Mouse (Mus musculus) liver, adult 2 months (tissue): Measurements from ENCODE around the gene Fam83f.

ENCODE experiments used
- CTCF ChIP-seq: fragments of 200-500 bp; IDR thresholded peaks from 2 replicates; pipeline ENCODE4 v1.5.1; 2011; ENCODE audit warnings: low read depth, low read length, control low read depth
- POLR2A ChIP-seq: fragments of 200-500 bp; IDR thresholded peaks from 2 replicates; pipeline ENCODE4 v1.6.1; 2011; ENCODE audit warnings: low read length, control low read depth; ENCODE audit not compliant: insufficient read depth; ENCODE audit errors: extremely low read depth

DNA sequence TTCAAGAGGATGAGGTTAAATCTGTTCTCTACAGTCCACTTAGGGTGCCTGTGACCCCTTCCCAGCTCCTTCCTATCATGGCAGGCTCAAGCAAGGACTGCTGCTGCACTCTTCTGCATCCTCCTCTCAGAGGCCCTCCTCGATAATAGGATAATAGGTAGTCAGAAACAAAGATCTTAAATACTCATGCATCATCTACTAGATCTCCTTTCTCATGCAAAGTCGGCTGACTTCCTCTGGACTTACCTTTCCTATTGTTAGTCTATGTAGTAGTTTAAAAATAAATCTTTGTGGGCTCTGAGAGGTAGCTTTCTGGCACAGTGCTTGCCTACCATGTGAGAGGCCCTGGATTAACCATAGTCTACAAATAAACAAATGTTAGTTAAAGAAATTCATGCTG lies 57.8 kb downstream of the Fam83f start:
- no peak for TF ChIP-seq CTCF
- TF ChIP-seq POLR2A, result no peak
